Mouse (Mus musculus): ENCODE measurements around the gene Rab1a. TPM values are rescaled to one million over a fixed set of nuclear protein-coding genes. Genes with fewer than 3 reads are reported as not detected.
"Not testable (repeated sequence)": the region's sequence is repeated elsewhere in the genome, so short reads cannot be mapped to it uniquely, and the experiment has no call there.

The Rab1a gene
- total and polyA plus RNA-seq, 3 experiments, result 34.0 to 113 (median 105) TPM

GRCm38 (mm10) chr11:20216415-20216814, 15.2 kb downstream of the Rab1a start:
- ATAC-seq (ENCODE audit: extremely low read depth, insufficient number of reproducible peaks, low FRiP score, poor library complexity, severe bottlenecking) (no peak), DNase-seq (ENCODE audit: low spot score) (no peak)
- peaks cover 72% of the 10 kb centered on the region for H3K36me3 ChIP-seq (replicated peaks)
- no peaks in the 10 kb centered on the region for H3K9me3 ChIP-seq (replicated peaks)
- peaks cover 20% of the 10 kb centered on the region for H3K4me1 ChIP-seq (ENCODE audit: insufficient read depth, low read depth, low read length)
- no peak overlapping the region for H3K4me3 ChIP-seq (ENCODE audit: low read depth, low read length)
- TF ChIP-seq TAL1 (conservative IDR thresholded peaks at IDR 0.05; ENCODE audit: low read depth, low read length), result no peak
- H3K27me3 ChIP-seq (ENCODE audit: insufficient read depth, low read length), result no peaks in the 10 kb centered on the region

DNA sequence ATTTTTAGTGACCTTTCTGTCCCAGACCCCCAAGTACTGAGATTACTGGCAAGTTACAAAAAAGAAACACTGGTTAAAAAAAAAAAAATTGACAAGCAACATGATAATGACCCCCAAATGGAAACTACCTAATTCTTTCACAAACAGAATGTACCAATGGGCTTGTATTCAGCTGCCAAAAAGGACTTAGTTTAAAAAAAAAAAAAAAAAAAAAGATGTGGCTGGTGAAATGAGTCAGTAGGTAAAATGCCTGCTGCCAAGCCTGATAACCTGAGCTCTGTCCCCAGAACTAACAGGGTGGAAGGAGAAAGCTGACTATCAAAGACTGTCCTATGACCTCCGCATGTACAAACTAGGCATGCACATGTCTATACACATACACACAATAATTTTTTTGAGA, 16.0 kb downstream of the Rab1a start:
- no peaks in the 10 kb centered on the region for H3K27me3 ChIP-seq (ENCODE audit: insufficient read depth, low read length)
- TF ChIP-seq GATA2 (IDR thresholded peaks at IDR 0.05; ENCODE audit: borderline replicate concordance, low read depth, low read length), result no peak
- TF ChIP-seq CTCF (IDR thresholded peaks at IDR 0.05; ENCODE audit: low read depth, low read length), result no peak
- TF ChIP-seq GATA1 (IDR thresholded peaks at IDR 0.05; ENCODE audit: borderline replicate concordance, low read length), result no peak
- TF ChIP-seq POLR2AphosphoS5 (IDR thresholded peaks at IDR 0.05; ENCODE audit: insufficient replicate concordance, low read depth, low read length), result no peak
- no peak for TF ChIP-seq TAL1 (conservative IDR thresholded peaks at IDR 0.05; ENCODE audit: low read depth, low read length)
- DNase-seq (ENCODE audit: low spot score) (no peak), ATAC-seq (ENCODE audit: extremely low read depth, insufficient number of reproducible peaks, low FRiP score, poor library complexity, severe bottlenecking) (no peak)
- peaks cover 77% of the 10 kb centered on the region for H3K36me3 ChIP-seq (replicated peaks)
- H3K9me3 ChIP-seq (replicated peaks), result no peaks in the 10 kb centered on the region
- no peak overlapping the region for H3K4me3 ChIP-seq (ENCODE audit: low read depth, low read length)
- H3K4me1 ChIP-seq (ENCODE audit: insufficient read depth, low read depth, low read length), result peaks cover 14% of the 10 kb centered on the region

DNA sequence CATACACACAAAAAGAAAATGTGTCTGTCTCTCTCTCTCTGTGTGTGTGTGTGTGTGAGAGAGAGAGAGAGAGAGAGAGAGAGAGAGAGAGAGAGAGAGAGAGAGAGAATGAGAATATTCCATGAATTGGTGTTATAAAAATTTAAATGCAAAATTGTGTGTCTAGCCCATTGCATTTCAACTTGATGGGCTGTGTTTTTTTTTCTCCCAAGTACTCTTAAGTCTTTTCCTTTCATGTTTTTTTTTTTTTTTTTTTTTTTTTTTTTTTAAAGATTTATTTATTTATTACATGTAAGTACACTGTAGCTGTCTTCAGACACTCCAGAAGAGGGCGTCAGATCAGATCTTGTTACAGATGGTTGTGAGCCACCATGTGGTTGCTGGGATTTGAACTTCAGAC, 20.4 kb downstream of the Rab1a start:
- not testable (repeated sequence) for H3K4me1 ChIP-seq (ENCODE audit: insufficient read depth, low read depth, low read length); H3K9me3 ChIP-seq (replicated peaks); H3K4me3 ChIP-seq (ENCODE audit: low read depth, low read length); DNase-seq (ENCODE audit: low spot score); H3K27me3 ChIP-seq (ENCODE audit: insufficient read depth, low read length); ATAC-seq (ENCODE audit: extremely low read depth, insufficient number of reproducible peaks, low FRiP score, poor library complexity, severe bottlenecking)
- H3K36me3 ChIP-seq (replicated peaks), result peaks cover 88% of the 10 kb centered on the region

DNA sequence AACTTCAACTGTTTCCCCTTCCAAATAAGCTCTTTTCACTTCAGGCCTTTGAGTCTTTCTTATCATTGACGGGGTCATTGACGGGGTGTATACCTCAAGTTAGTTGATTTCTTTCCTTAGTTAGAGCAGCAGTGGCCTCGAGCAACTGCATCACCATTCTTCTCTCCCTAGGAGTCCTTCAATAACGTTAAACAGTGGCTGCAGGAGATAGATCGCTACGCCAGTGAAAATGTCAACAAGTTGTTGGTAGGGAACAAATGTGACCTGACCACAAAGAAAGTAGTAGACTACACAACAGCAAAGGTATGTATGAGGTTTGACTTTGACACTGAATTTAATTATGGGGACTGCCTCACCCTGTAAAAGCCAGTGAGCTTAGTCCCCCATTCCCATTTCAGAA, 23.0 kb downstream of the Rab1a start:
- peaks cover 6% of the 10 kb centered on the region for H3K4me1 ChIP-seq (ENCODE audit: insufficient read depth, low read depth, low read length)
- no peak for DNase-seq (ENCODE audit: low spot score)
- H3K4me3 ChIP-seq (ENCODE audit: low read depth, low read length), result no peak overlapping the region
- H3K36me3 ChIP-seq (replicated peaks), result peaks cover 86% of the 10 kb centered on the region
- ATAC-seq (ENCODE audit: extremely low read depth, insufficient number of reproducible peaks, low FRiP score, poor library complexity, severe bottlenecking), result no peak
- no peaks in the 10 kb centered on the region for H3K27me3 ChIP-seq (ENCODE audit: insufficient read depth, low read length)
- H3K9me3 ChIP-seq (replicated peaks), result no peaks in the 10 kb centered on the region
- TF ChIP-seq GATA1 (IDR thresholded peaks at IDR 0.05; ENCODE audit: borderline replicate concordance, low read length) (no peak), POLR2AphosphoS5 (IDR thresholded peaks at IDR 0.05; ENCODE audit: insufficient replicate concordance, low read depth, low read length) (no peak), CTCF (IDR thresholded peaks at IDR 0.05; ENCODE audit: low read depth, low read length) (no peak), GATA2 (IDR thresholded peaks at IDR 0.05; ENCODE audit: borderline replicate concordance, low read depth, low read length) (no peak), TAL1 (conservative IDR thresholded peaks at IDR 0.05; ENCODE audit: low read depth, low read length) (no peak)

- H3K4me3 ChIP-seq (ENCODE audit: low read depth, low read length), result no peak overlapping the region
- TF ChIP-seq POLR2AphosphoS5 (IDR thresholded peaks at IDR 0.05; ENCODE audit: insufficient replicate concordance, low read depth, low read length) (no peak), CTCF (IDR thresholded peaks at IDR 0.05; ENCODE audit: low read depth, low read length) (no peak), GATA1 (IDR thresholded peaks at IDR 0.05; ENCODE audit: borderline replicate concordance, low read length) (no peak), GATA2 (IDR thresholded peaks at IDR 0.05; ENCODE audit: borderline replicate concordance, low read depth, low read length) (no peak), TAL1 (conservative IDR thresholded peaks at IDR 0.05; ENCODE audit: low read depth, low read length) (no peak)
- H3K27me3 ChIP-seq (ENCODE audit: insufficient read depth, low read length), result no peaks in the 10 kb centered on the region
- peaks cover 23% of the 10 kb centered on the region for H3K4me1 ChIP-seq (ENCODE audit: insufficient read depth, low read depth, low read length)
- no peaks in the 10 kb centered on the region for H3K9me3 ChIP-seq (replicated peaks)
- H3K36me3 ChIP-seq (replicated peaks), result peaks cover 84% of the 10 kb centered on the region
- ATAC-seq (ENCODE audit: extremely low read depth, insufficient number of reproducible peaks, low FRiP score, poor library complexity, severe bottlenecking) (no peak), DNase-seq (ENCODE audit: low spot score) (no peak)
Measured at GRCm38 (mm10) chr11:20225938-20226337, 24.7 kb downstream of the Rab1a start.

GRCm38 (mm10) chr11:20228666-20229065, 27.4 kb downstream of the Rab1a start:
- TF ChIP-seq TAL1 (conservative IDR thresholded peaks at IDR 0.05; ENCODE audit: low read depth, low read length) (no peak), GATA2 (IDR thresholded peaks at IDR 0.05; ENCODE audit: borderline replicate concordance, low read depth, low read length) (no peak)
- ATAC-seq (ENCODE audit: extremely low read depth, insufficient number of reproducible peaks, low FRiP score, poor library complexity, severe bottlenecking) (no peak), DNase-seq (ENCODE audit: low spot score) (no peak)
- H3K4me3 ChIP-seq (ENCODE audit: low read depth, low read length), result no peak overlapping the region
- H3K9me3 ChIP-seq (replicated peaks), result no peaks in the 10 kb centered on the region
- H3K4me1 ChIP-seq (ENCODE audit: insufficient read depth, low read depth, low read length), result peaks cover 43% of the 10 kb centered on the region
- no peaks in the 10 kb centered on the region for H3K27me3 ChIP-seq (ENCODE audit: insufficient read depth, low read length)
- peaks cover 78% of the 10 kb centered on the region for H3K36me3 ChIP-seq (replicated peaks)

DNA sequence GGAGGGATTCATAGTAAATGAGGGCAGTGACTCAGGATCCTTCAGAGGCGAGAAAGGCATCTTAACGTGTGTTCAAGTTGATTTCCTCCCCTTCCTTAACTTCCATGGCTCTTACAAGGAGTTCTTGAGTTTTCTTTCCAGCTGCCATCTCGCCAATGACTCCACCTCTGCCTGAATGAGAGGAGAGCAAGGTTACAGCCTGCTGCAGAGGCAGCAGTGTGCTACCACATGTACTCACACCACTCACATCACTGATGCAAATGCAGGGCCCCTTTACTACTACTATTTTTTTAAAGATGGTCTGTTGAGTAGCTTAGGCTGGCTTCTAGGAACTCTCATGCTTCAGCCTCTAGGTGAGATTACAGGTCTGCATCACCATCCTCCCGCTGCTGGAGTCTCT, 28.1 kb downstream of the Rab1a start:
- Histone ChIP-seq H3K36me3 (replicated peaks) (peaks cover 78% of the 10 kb centered on the region), H3K4me3 (ENCODE audit: low read depth, low read length) (no peak overlapping the region), H3K9me3 (replicated peaks) (no peaks in the 10 kb centered on the region), H3K4me1 (ENCODE audit: insufficient read depth, low read depth, low read length) (peaks cover 47% of the 10 kb centered on the region), H3K27me3 (ENCODE audit: insufficient read depth, low read length) (no peaks in the 10 kb centered on the region)
- DNase-seq (ENCODE audit: low spot score), result no peak
- TF ChIP-seq GATA2 (IDR thresholded peaks at IDR 0.05; ENCODE audit: borderline replicate concordance, low read depth, low read length) (no peak), CTCF (IDR thresholded peaks at IDR 0.05; ENCODE audit: low read depth, low read length) (no peak), GATA1 (IDR thresholded peaks at IDR 0.05; ENCODE audit: borderline replicate concordance, low read length) (no peak), TAL1 (conservative IDR thresholded peaks at IDR 0.05; ENCODE audit: low read depth, low read length) (no peak), POLR2AphosphoS5 (IDR thresholded peaks at IDR 0.05; ENCODE audit: insufficient replicate concordance, low read depth, low read length) (no peak)
- no peak for ATAC-seq (ENCODE audit: extremely low read depth, insufficient number of reproducible peaks, low FRiP score, poor library complexity, severe bottlenecking)
